Mouse (Mus musculus) hindbrain, postnatal 0 days (tissue): Measurements from ENCODE around the gene Ehmt1. TPM values are rescaled to one million over a fixed set of nuclear protein-coding genes. Genes with fewer than 3 reads are reported as not detected.

ENCODE experiments used
- ATAC-seq: fragments of 200-750 bp; cut with Nextera tagmentation; 2 replicates; pipeline ENCODE4 v1.8.0; 2017; ENCODE audit warnings: mild to moderate bottlenecking, moderate TSS enrichment, moderate library complexity
- DNase-seq: peaks from one replicate; pipeline ENCODE4 v3.0.0-alpha.2; 2015; ENCODE audit warnings: low spot score
- H3K27ac ChIP-seq: fragments of 300-500 bp; sonication (generic); 2 replicates; pipeline ENCODE4 v1.5.1; 2014; ENCODE audit warnings: mild to moderate bottlenecking
- H3K27me3 ChIP-seq: fragments of 300-500 bp; sonication (generic); 2 replicates; pipeline ENCODE4 v1.6.1; 2014; ENCODE audit warnings: low read length, mixed read lengths; ENCODE audit not compliant: insufficient read depth
- H3K36me3 ChIP-seq: fragments of 300-500 bp; sonication (generic); 2 replicates; pipeline ENCODE4 v1.6.1; 2014; ENCODE audit warnings: low read length, mixed read lengths; ENCODE audit not compliant: insufficient read depth
- H3K4me1 ChIP-seq: fragments of 300-500 bp; sonication (generic); 2 replicates; pipeline ENCODE4 v1.6.1; 2014; ENCODE audit warnings: antibody characterized with exemption, low read length, mixed read lengths; ENCODE audit not compliant: insufficient read depth
- H3K4me2 ChIP-seq: fragments of 300-500 bp; sonication (generic); 2 replicates; pipeline ENCODE4 v1.6.1; 2014; ENCODE audit warnings: low read depth, mild to moderate bottlenecking, low read length, moderate library complexity, mixed read lengths
- H3K4me3 ChIP-seq: fragments of 300-500 bp; sonication (generic); 2 replicates; pipeline ENCODE4 v1.5.1; 2014; ENCODE audit warnings: low read length
- H3K9ac ChIP-seq: fragments of 300-500 bp; sonication (generic); replicated peaks from 2 replicates; pipeline ENCODE4 v1.6.1; 2014; ENCODE audit warnings: mild to moderate bottlenecking, low read length, moderate library complexity, mixed read lengths
- H3K9me3 ChIP-seq: fragments of 300-500 bp; sonication (generic); 2 replicates; pipeline ENCODE4 v1.6.1; 2016; ENCODE audit warnings: low read length, mixed read lengths
- CTCF ChIP-seq: IDR thresholded peaks from 2 replicates; pipeline ENCODE4 v1.5.1; 2016; ENCODE audit warnings: antibody characterized with exemption, control low read depth, low read depth
- WGBS: fragments of 180-500 bp; shearing (Covaris S2); extraction: QIAGEN DNeasy Blood & Tissue Kit; methylation state at CpG from one replicate; pipeline ENCODE4 v1.1.7; 2014; 5-methylcytosine and 5-hydroxymethylcytosine counted together
- polyA plus RNA-seq: library from polyadenylated mRNA; unstranded; fragments of >200 nt; fragmentation: Nextera tagmentation; extraction: Ambion mirVana; gene quantifications from 2 replicates; pipeline ENCODE4 v1.2.1, GENCODE M21; 2015
- total RNA-seq: library from RNA; depleted of rRNA; stranded (reverse); fragments of >200 nt; gene quantifications from 2 replicates; pipeline ENCODE4 v1.2.3, GENCODE M21; 2014

Ehmt1 gene
- total and polyA plus RNA-seq, 2 experiments from 2014 or later, result 61.8 to 79.8 TPM

DNA sequence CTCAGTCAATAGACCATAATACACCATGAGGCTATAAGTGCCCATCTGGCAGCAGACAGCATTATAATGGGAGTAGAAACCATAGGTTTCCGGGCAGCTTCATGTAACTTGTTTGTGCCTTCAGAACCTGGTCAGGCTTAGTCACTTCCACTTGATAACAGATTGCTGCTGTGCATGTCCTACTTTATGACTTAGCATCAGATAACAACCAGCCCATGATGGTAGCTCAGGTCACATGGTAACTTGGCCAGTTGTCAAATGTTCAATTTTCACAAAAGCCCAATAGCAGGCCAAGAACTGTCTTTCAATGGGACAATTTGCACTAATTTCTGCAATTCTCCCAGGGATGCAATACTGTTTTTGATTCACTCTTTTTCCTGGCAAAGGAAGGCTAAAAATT, 48.5 kb downstream of the Ehmt1 start:
- Histone ChIP-seq H3K27me3 (no peaks in the 10 kb centered on the region), H3K4me3 (no peak overlapping the region), H3K9ac (no peak overlapping the region), H3K4me1 (no peaks in the 10 kb centered on the region), H3K9me3 (no peaks in the 10 kb centered on the region), H3K4me2 (no peak overlapping the region), H3K36me3 (peaks cover 13% of the 10 kb centered on the region; the same call in 1 of the 2 replicates), H3K27ac (no peak overlapping the region)
- 95% methylated on average over 1 of the region's 1 CpGs for WGBS
- DNase-seq (no peak), ATAC-seq (no peak)
- TF ChIP-seq CTCF, result no peak

DNA sequence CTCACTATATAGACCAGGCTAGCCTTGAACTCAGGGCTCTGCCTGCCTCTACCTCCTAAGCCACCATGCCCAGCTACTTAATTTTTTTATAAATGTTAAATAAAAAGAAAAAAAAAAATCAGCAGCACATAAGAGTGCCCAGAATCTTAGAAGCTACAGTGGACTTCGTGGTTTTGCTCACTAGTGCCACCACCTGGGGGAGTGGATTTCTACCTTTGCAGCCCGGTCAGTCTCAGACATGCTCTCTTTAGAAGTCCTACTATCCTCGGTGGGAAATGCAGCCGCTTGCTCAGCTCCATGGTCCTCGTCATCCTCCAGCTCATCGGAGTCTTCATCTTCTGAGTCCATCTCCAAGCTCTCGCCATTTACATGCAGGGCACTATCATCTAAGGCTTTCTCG, 56.4 kb downstream of the Ehmt1 start:
- H3K9ac ChIP-seq, result no peak overlapping the region
- H3K27ac ChIP-seq, result no peak overlapping the region
- H3K36me3 ChIP-seq, result peaks cover 25% of the 10 kb centered on the region
- DNase-seq (no peak), ATAC-seq (no peak)
- H3K9me3 ChIP-seq, result no peaks in the 10 kb centered on the region
- no peak overlapping the region for H3K4me3 ChIP-seq
- no peak overlapping the region for H3K4me2 ChIP-seq
- no peaks in the 10 kb centered on the region for H3K4me1 ChIP-seq
- peak; percentile 42 for TF ChIP-seq CTCF
- no peaks in the 10 kb centered on the region for H3K27me3 ChIP-seq
- WGBS, result 87% methylated on average over 8 of the region's 8 CpGs

DNA sequence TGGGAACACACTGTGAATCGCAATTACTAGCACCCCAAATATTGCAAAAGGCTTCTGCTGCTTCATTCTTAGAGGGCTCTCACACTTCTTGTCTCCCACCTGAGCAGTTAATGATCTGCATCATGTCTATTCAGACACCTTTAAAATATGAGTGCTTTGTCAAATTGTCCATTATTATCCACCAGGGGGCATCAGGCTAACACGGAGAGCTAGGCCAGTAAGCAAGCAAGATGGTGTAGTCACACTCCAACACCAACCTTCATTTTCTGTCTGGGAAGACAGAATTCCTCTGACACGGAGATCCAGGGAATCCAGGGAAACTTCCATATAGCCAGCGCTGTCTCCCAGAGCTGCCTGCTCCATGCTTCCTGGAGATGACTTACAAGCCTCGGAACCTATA, 67.0 kb downstream of the Ehmt1 start:
- peak; percentile 74 for TF ChIP-seq CTCF
- H3K27ac ChIP-seq, result peak overlapping the region; percentile 45; the same call in 1 of the 2 replicates
- DNase-seq (peak; percentile 68), ATAC-seq (peak; percentile 49; the same call in 1 of the 2 replicates)
- no peaks in the 10 kb centered on the region for H3K27me3 ChIP-seq
- H3K4me3 ChIP-seq, result no peak overlapping the region
- no peaks in the 10 kb centered on the region for H3K4me1 ChIP-seq
- peaks cover 24% of the 10 kb centered on the region; the same call in 1 of the 2 replicates for H3K36me3 ChIP-seq
- H3K4me2 ChIP-seq, result no peak overlapping the region
- WGBS, result 66% methylated on average over 5 of the region's 5 CpGs
- no peak overlapping the region for H3K9ac ChIP-seq
- no peaks in the 10 kb centered on the region for H3K9me3 ChIP-seq

DNA sequence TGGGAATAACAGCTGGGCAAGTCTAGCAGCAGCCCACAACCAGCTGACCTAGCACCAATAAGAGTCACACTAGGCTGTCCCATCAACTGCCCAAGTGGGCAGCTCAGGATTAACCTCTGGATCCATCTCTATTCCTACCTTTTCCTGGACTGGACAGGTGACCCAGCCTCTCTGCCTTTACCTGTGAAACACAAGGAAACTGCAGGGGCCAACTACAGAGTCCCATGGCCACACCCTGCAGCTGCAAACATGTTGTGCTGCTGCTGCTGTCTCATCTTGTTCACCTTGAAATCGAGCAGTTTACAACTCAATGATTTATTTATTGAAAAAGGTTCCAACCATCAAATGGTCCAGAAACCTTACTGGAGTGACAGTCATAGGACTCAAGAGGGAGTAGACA, 72.9 kb downstream of the Ehmt1 start:
- peaks cover 21% of the 10 kb centered on the region; the same call in 1 of the 2 replicates for H3K36me3 ChIP-seq
- H3K4me1 ChIP-seq, result no peaks in the 10 kb centered on the region
- no peak for DNase-seq
- no peak overlapping the region for H3K4me2 ChIP-seq
- TF ChIP-seq CTCF, result no peak
- no peak overlapping the region for H3K27ac ChIP-seq
- H3K9ac ChIP-seq, result no peak overlapping the region
- no peaks in the 10 kb centered on the region for H3K27me3 ChIP-seq
- ATAC-seq, result no peak
- WGBS, result 91% methylated on average over 1 of the region's 1 CpGs
- H3K4me3 ChIP-seq, result no peak overlapping the region
- no peaks in the 10 kb centered on the region for H3K9me3 ChIP-seq

DNA sequence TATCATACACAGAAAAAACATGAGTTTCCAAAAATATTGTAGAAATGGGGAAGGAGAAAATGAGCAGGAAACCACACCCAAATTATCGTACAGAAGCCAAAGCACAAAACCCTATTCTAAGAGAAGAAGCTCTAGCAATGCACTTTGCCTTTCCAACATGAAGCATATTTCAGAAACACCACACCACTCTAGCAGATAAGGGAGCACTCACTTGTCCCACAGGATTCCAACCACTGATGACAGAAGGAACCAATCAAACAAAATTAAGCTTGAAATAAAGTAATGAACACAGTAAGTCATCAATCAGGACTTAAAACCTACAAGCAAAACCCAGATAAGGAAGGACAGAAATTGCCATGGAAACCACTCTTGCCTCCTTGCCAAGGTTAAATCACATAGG, 74.2 kb downstream of the Ehmt1 start:
- DNase-seq (no peak), ATAC-seq (no peak)
- Histone ChIP-seq H3K27ac (no peak overlapping the region), H3K9me3 (no peaks in the 10 kb centered on the region), H3K4me3 (no peak overlapping the region), H3K36me3 (peaks cover 25% of the 10 kb centered on the region; the same call in 1 of the 2 replicates), H3K9ac (no peak overlapping the region), H3K4me1 (no peaks in the 10 kb centered on the region), H3K4me2 (no peak overlapping the region), H3K27me3 (no peaks in the 10 kb centered on the region)
- 92% methylated on average over 1 of the region's 1 CpGs for WGBS
- no peak for TF ChIP-seq CTCF

DNA sequence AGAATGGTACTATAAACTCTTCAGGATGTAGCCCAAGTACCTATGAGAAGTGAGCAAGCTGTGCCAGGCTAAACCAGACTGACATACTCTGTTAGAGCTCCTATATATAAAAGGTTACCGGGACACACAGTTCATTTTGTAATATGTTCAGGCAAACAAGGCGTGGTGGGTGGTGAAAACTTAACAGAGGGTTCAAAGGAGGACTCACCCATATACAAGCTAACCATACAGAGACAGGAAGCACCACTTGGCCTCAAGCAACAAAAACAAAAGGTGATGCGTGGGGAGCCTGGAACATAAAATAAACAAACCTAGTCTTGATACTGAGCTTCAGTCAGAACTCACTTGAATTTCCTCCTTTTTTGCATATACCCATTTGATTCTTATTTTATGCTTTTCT, 88.8 kb downstream of the Ehmt1 start:
- H3K27me3 ChIP-seq, result no peaks in the 10 kb centered on the region
- no peak overlapping the region for H3K4me2 ChIP-seq
- H3K36me3 ChIP-seq, result peaks cover 17% of the 10 kb centered on the region
- no peak for DNase-seq
- no peak overlapping the region for H3K4me3 ChIP-seq
- TF ChIP-seq CTCF, result no peak
- no peaks in the 10 kb centered on the region for H3K4me1 ChIP-seq
- 90% methylated on average over 3 of the region's 3 CpGs for WGBS
- no peaks in the 10 kb centered on the region for H3K9me3 ChIP-seq
- ATAC-seq, result no peak
- no peak overlapping the region for H3K9ac ChIP-seq
- H3K27ac ChIP-seq, result no peak overlapping the region

DNA sequence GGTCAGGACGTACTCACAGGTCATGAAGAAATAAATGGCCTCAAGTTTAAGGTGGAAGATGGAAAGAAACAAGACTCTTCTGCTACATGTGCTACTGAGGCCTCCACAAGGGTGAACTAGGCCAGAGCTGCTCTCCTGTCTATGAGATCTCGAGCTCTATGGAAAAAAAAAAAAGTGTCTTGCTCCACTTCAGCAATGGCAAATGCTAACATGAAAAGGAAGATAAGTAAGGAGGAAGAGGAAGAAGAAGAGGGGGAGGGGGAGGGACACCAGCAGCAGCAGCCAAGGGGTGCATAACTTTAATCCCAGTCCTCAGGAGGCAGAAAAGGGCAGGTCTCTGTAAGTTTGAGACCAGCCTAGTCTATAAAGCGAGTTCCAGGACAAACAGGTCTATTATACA, 109.7 kb downstream of the Ehmt1 start:
- Histone ChIP-seq H3K27me3 (no peaks in the 10 kb centered on the region), H3K4me3 (no peak overlapping the region), H3K4me1 (no peaks in the 10 kb centered on the region), H3K36me3 (peaks cover 55% of the 10 kb centered on the region), H3K4me2 (no peak overlapping the region), H3K9ac (no peak overlapping the region), H3K9me3 (no peaks in the 10 kb centered on the region), H3K27ac (no peak overlapping the region)
- WGBS, result 82% methylated on average over 3 of the region's 3 CpGs
- no peak for TF ChIP-seq CTCF
- DNase-seq, result no peak
- ATAC-seq, result no peak
